Mouse (Mus musculus) left cerebral cortex, postnatal 25 days (tissue): ENCODE measurements around the gene Eif2b3. TPM values are rescaled to one million over a fixed set of nuclear protein-coding genes. Genes with fewer than 3 reads are reported as not detected.

Experiments used
- DNase-seq, 2 experiments: peaks; one replicate each; pipeline ENCODE4 v3.0.0; 2022; ENCODE audit warnings: low spot score in 2 of 2, mixed read lengths in 1 of 2
- intact Hi-C: fragments of 180-260 bp; cut with DNase I; formaldehyde crosslinking; loops from one replicate; pipeline ENCODE4 v1.15.1; 2025
- total RNA-seq, 2 experiments: library from RNA; stranded (reverse); gene quantifications; 2 replicates each; pipeline ENCODE4 v1.2.3; 2021

Eif2b3 gene
- total RNA-seq, 2 experiments from 2014 or later = 18.5 to 19.7 TPM

- intact Hi-C loops = no loop called here
- DNase-seq = no peak
Measured at GRCm38 (mm10) chr4:117117931-117118330, 98.7 kb downstream of the Eif2b3 start.

- DNase-seq = no peak
- intact Hi-C loops = loop anchor here (2.0 to 5.0 kb wide), 2 partner anchors 125 to 397 kb away; partner anchors contain the start of genes Hectd3, Tesk2 and Urod
Measured at GRCm38 (mm10) chr4:117119636-117120035, 100.4 kb downstream of the Eif2b3 start.

DNA sequence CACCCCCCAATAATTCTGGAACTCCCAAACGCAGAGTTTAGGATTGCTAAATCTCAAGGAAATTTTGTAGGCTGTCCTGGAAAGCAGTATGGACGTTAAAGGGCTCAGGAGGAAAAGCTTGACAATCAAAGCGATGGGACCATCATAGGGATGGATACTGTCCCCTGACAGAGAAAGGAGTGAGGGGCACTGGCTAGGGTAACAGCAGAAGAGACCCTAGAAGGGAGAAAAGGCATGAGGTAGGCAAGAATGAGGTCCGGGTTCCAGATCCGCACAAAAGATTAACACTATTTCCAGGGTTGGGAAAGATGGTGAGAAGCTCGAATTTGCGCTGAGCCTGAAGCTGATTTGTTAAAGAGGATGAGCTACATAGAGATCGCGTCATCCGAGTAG, 100.8 kb downstream of the Eif2b3 start:
- no peak for DNase-seq
- intact Hi-C loops = loop anchor here (2.0 to 5.0 kb wide), 2 partner anchors 125 to 398 kb away; partner anchors contain the start of genes Hectd3, Tesk2 and Urod

- peak; percentile 94 to 98 for DNase-seq
- intact Hi-C loops = loop anchor here (2.0 to 5.0 kb wide), 2 partner anchors 126 to 398 kb away; partner anchors contain the start of genes Hectd3, Tesk2 and Urod
Measured at GRCm38 (mm10) chr4:117120445-117121414, 101.5 kb downstream of the Eif2b3 start.

DNA sequence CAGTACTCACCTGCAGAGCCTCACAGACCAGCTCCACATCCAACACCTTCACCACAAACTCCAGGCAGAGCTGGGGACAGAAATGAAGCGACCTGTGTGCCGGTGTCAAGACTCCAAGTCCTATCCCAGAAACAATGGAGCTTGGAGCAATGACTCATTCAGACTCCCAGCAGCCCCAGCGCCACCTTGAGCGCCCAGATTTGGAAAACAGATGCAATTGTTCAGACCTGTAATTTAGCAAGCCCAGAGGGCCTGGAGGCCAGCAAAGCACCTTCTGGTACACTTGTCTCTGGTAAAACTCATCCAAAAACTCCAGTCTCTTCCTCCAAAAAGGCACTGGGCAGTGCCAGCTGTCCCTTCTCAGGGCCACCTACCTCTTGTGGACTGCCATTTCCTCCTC, 103.0 kb downstream of the Eif2b3 start:
- DNase-seq = no peak
- intact Hi-C loops = loop anchor here (5.0 kb wide), 1 partner anchor 400 kb away; the partner anchor contains the start of gene Tesk2

- intact Hi-C loops = loop anchor here (5.0 kb wide), 1 partner anchor 401 kb away; the partner anchor contains the start of gene Tesk2
- no peak for DNase-seq
Measured at GRCm38 (mm10) chr4:117123546-117124217, 104.5 kb downstream of the Eif2b3 start.

- no peak for DNase-seq
- intact Hi-C loops = loop anchor here (5.0 kb wide), 1 partner anchor 402 kb away; the partner anchor contains the start of gene Tesk2
Measured at GRCm38 (mm10) chr4:117124218-117124517, 105.0 kb downstream of the Eif2b3 start.

DNA sequence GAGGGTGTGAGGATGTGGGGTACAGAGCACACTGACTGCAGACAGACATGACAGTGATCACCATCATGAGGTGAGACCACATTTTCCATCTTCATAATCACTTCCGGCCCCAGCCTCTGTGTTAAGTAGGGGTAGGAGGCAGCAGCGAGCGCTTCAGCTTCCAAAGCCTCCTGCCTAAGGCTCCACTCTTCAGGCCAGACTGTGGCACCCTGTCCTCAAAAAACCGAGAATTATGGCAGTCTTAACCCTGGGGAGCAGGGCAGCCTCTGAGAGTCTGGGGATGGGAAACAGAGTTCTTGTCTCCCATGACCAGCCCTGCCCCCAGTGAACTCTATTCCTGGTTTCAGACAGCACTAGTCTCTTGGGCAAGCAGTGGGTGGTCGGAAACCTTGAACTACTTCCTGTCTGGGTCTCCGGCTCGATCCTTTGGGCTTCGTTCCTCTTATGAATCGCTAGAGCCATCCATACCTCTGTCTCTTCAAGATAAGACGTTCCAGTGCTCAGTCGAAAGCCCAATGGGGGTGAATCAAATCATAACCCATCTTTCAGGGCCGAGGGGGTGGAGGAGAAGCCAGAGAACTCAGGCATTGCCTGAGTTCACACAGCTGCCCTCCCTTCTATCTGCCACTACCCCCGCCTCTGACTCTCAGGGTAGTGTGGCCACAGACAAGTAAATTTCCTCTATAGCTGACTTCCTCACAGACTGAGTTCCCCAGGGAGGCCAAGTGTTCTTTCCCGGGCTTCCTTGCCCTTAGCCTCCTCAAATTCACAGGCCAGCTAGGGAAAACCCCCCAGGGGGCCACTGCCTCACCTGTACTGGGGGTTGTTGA, 105.5 kb downstream of the Eif2b3 start:
- intact Hi-C loops = loop anchor here (5.0 kb wide), 1 partner anchor 402 kb away; the partner anchor contains the start of gene Tesk2
- peak in 1 of 2 experiments; percentile 59 for DNase-seq

- intact Hi-C loops = no loop called here
- DNase-seq = peak; percentile 70 to 89
Measured at GRCm38 (mm10) chr4:117125348-117125909, 106.2 kb downstream of the Eif2b3 start, which contains the start of gene Btbd19. Gene Btbd19, minus strand, starts transcription at chr4:117125725.

GRCm38 (mm10) chr4:117125910-117126674, 106.9 kb downstream of the Eif2b3 start:
- intact Hi-C loops = no loop called here
- DNase-seq = peak; percentile 45 to 53

GRCm38 (mm10) chr4:117126675-117127290, 107.6 kb downstream of the Eif2b3 start, which contains the start of gene Tctex1d4:
Gene Tctex1d4, plus strand, starts transcription at chr4:117126794.
- no peak for DNase-seq
- intact Hi-C loops = no loop called here

- intact Hi-C loops = no loop called here
- no peak for DNase-seq
Measured at GRCm38 (mm10) chr4:117127991-117128686, 108.9 kb downstream of the Eif2b3 start.

DNA sequence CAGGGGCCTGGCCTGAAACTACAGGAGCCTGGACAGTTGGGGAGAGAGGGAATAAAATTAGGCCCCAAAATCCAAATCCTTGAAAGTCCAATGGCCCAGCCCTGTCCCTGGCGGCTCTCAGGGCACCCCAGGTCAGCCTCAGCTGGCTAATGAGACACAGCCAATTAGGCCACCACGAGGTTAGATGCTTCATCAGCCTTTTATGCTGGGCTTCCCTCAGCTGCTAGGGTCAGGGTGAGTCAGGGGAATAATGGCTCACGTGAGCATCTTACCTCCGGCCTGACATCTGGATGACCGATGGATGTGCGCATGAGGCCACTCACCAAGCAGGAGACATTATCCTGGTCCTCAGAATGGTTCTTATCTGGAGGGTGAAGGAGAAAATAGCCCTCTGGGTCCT, 111.6 kb downstream of the Eif2b3 start:
- DNase-seq = no peak
- intact Hi-C loops = no loop called here

- DNase-seq = peak in 1 of 2 experiments; percentile 19
- intact Hi-C loops = no loop called here
Measured at GRCm38 (mm10) chr4:117131198-117131597, 112.0 kb downstream of the Eif2b3 start.

- intact Hi-C loops = no loop called here
- DNase-seq = peak in 1 of 2 experiments; percentile 25
Measured at GRCm38 (mm10) chr4:117131890-117132793, 112.9 kb downstream of the Eif2b3 start.

DNA sequence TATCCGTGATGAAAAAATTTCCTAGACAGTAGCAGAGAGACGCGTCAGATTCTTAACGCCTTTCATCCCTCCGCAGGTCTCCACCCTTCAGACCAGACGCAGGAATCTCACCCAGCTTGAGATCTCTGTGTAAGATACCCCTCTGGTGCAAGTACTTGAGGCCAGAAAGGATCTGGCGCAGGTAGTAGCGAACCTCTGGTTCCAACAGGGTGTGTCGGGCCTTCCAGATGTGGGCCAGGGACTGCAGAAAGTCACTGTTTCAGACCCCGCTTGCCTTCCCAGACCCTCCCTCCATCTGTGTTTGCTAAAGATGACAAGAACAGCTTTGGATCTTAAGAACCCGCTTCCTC, 113.6 kb downstream of the Eif2b3 start:
- no peak for DNase-seq
- intact Hi-C loops = no loop called here
